Mouse (Mus musculus) spleen, postnatal 10 days (tissue): ENCODE results near the gene Mmd.

ENCODE experiments used
- DNase-seq, 2 experiments: peaks; one replicate each; pipeline ENCODE4 v3.0.0; 2021 to 2022; ENCODE audit warnings: low spot score in 2 of 2

The Mmd gene

GRCm38 (mm10) chr11:90283159-90283558 lies 33.9 kb downstream of the Mmd start:
- DNase-seq: no peak

GRCm38 (mm10) chr11:90283601-90284000 lies 34.3 kb downstream of the Mmd start:
- no peak for DNase-seq

GRCm38 (mm10) chr11:90284079-90284478 lies 34.8 kb downstream of the Mmd start:
- DNase-seq: no peak

- DNase-seq: no peak
Observed at GRCm38 (mm10) chr11:90284623-90285022, 35.4 kb downstream of the Mmd start.

- no peak for DNase-seq
Observed at GRCm38 (mm10) chr11:90286550-90287154, 37.4 kb downstream of the Mmd start.

GRCm38 (mm10) chr11:90291156-90291555 lies 41.9 kb downstream of the Mmd start:
- no peak for DNase-seq

- DNase-seq: no peak
Observed at GRCm38 (mm10) chr11:90292766-90293165, 43.5 kb downstream of the Mmd start.

- no peak for DNase-seq
Observed at GRCm38 (mm10) chr11:90294622-90295021, 45.4 kb downstream of the Mmd start.

GRCm38 (mm10) chr11:90306067-90306466 lies 56.8 kb downstream of the Mmd start:
- no peak for DNase-seq

- peak; percentile 8 to 42 for DNase-seq
Observed at GRCm38 (mm10) chr11:90306993-90307392, 57.7 kb downstream of the Mmd start.

GRCm38 (mm10) chr11:90314606-90315005 lies 65.3 kb downstream of the Mmd start:
- no peak for DNase-seq

- peak in 1 of 2 experiments; percentile 47 for DNase-seq
Observed at GRCm38 (mm10) chr11:90317482-90317881, 68.2 kb downstream of the Mmd start.

- no peak for DNase-seq
Observed at GRCm38 (mm10) chr11:90320922-90321321, 71.7 kb downstream of the Mmd start.

GRCm38 (mm10) chr11:90324597-90324996 lies 75.3 kb downstream of the Mmd start:
- no peak for DNase-seq

GRCm38 (mm10) chr11:90326146-90326545 lies 76.9 kb downstream of the Mmd start:
- DNase-seq: no peak

GRCm38 (mm10) chr11:90326836-90327235 lies 77.6 kb downstream of the Mmd start:
- DNase-seq: no peak
